Mouse (Mus musculus) spleen, postnatal 10 days (tissue): Measurements from ENCODE around the gene Tdrd9.
"Not testable (repeated sequence)": the region's sequence is repeated elsewhere in the genome, so short reads cannot be mapped to it uniquely, and the experiment has no call there.

ENCODE experiments used
- DNase-seq, 2 experiments: peaks; one replicate each; pipeline ENCODE4 v3.0.0; 2021 to 2022; ENCODE audit warnings: low spot score in 2 of 2

The Tdrd9 gene

GRCm38 (mm10) chr12:112025907-112026645 lies 54.7 kb downstream of the Tdrd9 start:
- DNase-seq, result no peak

DNA sequence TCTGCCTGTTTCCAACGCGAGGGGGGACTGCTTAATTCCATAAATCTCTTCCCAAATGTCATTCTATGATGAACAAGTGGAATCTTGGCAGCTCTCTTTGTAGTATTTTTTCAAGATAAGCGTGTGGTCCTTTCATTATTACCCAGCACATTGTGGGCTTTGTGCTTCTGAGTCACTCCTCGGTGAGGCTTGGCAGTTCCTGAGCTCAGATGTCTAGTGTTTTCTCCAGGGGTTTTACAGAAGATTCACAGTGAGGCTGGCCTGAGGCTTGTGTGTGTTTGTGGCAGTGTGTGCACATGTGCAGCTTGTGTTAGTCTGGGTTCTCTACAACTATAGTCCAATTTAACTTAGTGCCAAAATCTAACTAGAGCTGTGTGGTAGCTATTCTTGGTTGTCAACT lies 56.0 kb downstream of the Tdrd9 start:
- DNase-seq, result no peak

DNA sequence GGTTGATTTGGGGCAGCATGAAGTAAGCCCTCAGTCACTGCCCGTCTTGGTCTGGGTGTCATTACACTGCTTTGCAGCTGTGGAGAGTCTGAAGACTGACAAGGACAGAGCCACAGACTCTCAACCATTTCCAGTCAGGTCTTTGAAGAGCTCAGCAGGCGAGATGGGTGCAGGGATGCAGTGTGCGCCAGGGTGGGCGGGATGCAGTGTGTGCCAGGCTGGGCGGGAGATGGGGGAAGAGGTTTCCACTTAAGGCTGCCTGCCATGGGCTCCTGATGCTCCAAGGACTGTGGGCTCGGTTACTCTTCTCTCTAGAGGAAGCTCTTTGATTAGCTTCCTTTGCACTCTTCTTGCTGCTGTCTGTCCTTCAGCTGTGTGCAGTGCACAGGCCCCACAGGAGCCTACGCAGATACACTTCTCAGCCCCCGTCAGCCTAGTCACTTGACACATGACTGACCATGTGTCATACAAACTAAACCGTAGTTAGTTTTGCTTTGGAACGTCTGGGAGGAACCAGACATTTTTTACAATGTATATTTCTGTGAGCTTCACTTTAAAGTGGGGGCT lies 62.1 kb downstream of the Tdrd9 start:
- DNase-seq, result no peak

DNA sequence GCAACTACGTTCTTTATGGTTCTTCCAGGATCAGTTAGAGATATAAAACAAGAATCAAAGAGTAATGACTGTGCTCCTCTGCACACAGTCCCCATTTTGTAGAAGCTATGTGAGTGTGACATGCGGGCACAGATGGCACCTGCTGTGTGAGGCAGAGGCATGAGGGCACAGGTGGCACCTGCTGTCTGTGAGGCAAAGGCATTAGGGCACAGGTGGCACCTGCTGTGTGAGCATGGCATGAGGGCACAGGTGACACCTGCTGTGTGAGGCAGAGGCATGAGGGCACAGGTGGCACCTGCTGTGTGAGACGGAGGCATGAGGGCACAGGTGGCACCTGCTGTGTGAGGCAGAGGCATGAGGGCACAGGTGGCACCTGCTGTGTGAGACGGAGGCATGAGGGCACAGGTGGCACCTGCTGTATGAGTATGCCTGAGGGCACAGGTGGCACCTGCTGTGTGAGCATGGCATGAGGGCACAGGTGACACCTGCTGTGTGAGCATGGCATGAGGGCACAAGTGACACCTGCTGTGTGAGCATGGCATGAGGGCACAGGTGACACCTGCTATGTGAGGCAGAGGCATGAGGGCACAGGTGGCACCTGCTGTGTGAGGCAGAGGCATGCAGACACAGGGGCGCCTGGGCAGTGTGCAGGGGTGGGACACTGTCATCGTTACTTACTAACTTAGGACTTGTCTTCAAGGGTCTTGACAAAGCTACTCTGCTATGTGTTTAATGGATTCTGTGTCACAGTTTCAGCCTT lies 64.2 kb downstream of the Tdrd9 start:
- DNase-seq, result not testable (repeated sequence)

DNA sequence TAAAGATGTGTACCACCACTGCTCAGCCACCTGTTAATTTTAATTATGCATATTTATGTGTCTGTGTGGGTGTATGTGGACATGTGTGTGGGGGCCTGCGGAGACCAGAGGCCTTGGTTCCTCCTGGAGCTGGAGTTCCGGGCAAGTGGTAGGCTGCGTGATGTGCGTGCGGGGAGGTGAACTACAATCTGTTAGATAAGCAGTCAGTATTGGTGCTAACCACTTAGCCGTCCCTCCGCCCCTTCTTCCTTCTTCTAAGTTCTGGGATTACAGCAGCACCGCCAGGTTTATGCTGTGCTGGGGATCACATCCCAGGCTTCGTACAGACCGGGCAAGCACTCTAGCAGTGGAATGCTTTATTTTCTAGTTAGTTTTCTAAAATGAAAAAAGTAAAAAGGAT lies 67.1 kb downstream of the Tdrd9 start:
- DNase-seq, result no peak

DNA sequence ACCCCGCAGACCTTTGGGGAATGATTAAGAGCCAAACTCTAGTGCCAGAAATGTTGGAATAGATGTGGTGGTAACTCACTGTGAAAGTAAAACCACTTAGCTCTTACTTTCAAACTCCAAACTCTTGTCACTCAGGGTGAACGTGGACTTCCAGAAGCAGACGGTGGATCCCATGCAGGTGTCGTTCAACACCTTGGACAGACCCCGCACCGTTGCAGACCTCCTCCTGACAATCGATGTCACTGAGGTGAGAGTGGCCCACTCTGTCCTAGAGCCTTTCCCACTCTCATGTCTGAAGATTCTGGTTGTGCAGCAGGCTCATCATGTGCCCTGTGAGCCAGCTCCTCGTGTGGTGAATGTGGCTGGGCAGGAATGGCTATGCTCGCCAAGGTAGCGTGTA lies 67.8 kb downstream of the Tdrd9 start:
- DNase-seq, result no peak

DNA sequence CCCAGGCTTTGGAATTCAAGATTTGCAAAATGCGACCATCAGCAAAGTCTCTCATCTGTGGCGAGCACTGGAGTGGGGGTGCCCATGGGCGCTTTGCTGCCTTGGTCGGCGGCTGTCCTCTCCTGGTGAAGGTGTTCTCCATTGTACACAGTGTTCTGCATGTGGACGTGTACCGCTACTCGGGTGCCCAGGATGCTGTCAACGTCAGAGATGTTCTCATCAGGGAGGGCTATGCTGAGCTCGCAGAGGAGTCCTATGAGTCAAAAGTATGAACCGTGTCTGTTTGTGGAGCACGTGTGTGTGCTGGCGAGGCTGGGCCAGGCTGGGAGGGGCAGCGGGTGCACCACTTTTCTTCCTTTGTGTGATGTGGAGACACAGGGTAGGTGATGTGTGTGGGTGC lies 71.3 kb downstream of the Tdrd9 start:
- no peak for DNase-seq

DNA sequence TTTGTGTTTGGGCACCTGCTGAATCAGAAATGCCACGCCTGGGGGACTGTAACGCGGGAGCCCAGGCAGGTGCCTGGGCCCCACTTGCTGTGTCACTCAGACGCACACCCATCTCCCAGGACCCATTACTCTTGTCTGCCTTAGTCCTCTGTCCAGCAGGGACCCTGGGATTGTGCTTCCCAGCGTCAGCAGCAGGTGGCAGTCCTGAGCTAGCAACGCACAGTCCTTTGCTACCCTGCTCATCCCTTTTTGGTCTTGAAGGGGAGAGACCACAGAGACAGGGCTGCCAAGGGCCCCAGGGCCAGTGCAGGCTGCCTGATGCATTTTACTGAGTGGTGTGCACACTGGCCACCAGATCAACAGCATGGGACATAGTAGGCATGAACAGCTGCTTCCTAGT lies 106.3 kb downstream of the Tdrd9 start:
- DNase-seq, result peak; percentile 43 to 74

DNA sequence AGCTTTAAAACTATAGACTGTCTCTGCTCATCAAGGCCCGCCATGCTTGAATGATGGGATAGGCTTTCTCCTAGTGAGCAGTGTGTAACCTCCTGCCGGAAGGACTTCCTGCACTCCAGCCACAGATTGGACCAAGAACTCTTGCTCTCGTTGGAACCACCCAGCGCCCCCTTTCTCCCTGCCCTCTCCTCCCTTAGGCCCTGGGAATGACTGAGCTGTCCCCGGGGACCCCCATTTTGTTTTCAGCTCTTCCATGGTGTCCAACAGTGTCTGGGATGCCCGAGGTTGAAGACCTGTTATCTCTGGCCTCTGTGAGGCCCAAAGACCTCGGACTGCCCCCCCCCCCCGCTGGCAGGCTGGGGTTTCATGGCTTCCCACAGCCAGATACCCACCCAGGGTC lies 108.6 kb downstream of the Tdrd9 start:
- no peak for DNase-seq

GRCm38 (mm10) chr12:112080911-112081310 lies 109.6 kb downstream of the Tdrd9 start:
- DNase-seq, result no peak

DNA sequence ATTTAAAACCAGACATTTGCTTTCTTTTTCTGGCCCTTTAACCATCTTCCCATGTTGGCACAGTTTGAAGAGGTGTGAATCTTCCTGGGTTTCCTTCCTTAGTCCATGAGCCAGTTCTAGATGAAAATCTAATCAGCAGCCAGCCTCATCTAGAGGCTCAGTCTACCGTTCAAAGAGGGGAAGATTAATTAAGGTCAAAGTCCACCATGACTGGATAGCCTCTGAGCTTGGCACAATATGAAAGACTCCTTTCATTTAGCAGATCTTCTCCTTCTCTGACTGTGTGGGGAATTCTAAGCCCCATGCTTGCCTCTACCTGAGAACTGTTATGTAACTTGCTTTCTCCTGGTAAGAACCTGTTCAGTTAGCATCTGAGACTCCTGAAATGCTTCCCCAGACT lies 110.9 kb downstream of the Tdrd9 start:
- no peak for DNase-seq

DNA sequence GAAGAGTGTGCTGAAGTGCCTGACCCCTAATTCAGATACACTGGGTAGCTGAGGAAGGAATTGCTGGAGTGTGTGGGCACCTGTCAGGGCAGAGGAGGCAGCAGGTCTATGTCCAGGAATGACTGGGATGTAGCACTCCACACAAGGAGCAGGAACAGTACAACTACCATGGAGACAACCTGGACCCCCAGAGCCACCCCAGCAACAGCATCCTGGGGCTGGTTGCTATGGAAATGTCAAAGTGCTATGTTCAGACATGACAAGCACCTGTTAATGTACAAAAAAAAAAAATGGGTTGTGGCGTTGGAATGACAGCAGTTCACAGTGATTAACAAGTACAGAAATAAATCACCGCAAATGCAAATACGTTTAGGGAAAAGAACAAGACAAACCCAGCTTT lies 114.9 kb downstream of the Tdrd9 start:
- no peak for DNase-seq

DNA sequence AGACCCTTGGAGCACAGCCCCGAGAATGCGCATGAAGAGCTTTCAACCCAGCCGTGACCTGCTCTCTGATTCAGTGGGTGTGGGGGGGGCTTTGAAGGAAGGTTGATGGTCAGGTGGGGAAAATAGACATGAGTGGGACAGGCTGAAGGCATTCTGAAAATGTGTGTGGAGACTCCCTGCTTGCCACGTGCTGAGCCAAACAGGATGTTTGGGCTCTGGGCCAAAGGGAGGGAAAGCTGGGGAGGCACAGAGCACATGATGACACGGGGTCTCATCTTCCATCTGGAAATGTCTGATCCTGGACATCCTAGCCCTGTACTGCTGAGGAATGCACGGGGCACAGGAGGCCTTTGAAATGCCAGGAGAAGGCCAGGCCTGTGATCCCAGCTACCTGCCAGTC lies 115.4 kb downstream of the Tdrd9 start:
- DNase-seq, result no peak

DNA sequence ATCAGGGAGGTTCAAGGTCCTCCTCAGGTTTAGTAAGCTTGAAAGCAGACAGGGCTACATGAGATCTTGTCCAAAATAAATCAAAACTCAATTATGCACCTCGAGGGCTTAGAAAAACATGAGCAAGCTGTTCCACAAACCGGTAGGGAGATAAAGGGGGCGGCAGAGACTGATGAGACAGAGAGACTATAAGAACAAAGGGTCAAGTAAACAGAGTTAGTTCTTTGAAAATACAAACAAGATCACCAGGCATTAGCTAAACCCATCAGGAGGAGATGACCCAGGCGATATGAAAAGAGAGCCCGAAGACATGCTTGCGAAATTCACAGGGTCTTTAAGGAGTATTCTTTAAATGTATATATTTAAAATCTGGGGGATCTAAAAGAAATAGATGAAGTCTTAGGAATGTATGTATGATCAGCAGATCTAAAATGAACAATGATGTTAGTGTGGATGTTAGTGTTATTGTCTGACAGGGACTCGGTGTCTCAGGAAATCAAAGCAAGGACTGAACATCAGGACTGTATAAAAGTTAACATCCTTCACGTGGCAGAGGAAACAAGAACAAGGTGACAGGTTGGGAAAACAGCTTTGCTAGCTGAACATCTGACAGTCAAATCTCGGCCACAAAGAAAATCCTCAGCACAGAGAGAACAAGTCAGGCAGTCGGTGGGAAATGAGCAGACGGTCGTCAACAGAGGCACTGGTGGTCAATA lies 117.4 kb downstream of the Tdrd9 start:
- no peak for DNase-seq

DNA sequence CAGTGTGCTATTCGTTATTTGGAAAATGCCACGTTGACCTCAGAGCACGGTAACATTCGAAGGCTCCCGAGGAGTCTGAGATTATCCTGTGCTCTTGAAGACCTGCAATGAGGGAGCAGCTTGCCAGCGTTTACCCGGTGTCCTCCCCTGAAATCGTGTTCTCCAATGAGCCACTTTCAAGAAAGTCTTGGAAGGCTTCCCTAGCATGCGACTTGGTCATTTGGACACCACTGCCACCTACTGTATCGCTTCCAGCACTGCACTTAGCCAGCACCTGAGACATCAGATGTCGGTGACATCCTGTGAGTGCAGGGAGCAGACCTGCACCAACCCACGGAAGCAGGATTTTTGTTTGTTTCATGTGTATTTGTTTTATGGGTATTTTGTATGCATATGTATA lies 119.7 kb downstream of the Tdrd9 start:
- peak in 1 of 2 experiments; percentile 52 for DNase-seq

DNA sequence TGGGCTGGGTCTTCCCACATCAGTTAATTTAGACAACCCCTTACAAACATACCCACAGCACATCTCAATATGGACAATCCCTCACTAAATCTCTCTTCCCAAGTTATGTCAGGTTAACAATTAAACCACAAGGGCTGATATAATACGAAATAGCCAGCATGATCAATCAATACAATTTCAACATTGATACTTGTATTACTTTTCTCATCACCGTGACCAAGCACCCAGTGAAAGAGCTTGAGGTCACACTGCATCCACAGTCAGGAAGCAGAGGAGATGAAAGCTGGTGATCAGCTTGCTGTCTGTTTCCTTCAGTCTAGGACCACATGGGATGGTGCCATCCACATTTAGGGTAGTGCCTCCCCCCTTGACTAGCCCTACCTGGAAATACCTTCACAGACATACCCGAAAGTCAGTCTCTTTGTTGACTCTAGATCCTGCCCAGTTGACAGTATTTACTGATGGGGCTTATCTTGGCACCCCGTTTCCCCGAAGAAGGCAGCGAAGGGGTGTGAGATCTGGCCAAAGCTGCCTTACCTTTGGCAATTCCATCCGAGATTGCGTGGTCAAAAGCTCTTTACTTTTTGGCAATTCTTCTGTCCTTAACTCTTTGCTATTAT lies 123.0 kb downstream of the Tdrd9 start:
- no peak for DNase-seq

DNA sequence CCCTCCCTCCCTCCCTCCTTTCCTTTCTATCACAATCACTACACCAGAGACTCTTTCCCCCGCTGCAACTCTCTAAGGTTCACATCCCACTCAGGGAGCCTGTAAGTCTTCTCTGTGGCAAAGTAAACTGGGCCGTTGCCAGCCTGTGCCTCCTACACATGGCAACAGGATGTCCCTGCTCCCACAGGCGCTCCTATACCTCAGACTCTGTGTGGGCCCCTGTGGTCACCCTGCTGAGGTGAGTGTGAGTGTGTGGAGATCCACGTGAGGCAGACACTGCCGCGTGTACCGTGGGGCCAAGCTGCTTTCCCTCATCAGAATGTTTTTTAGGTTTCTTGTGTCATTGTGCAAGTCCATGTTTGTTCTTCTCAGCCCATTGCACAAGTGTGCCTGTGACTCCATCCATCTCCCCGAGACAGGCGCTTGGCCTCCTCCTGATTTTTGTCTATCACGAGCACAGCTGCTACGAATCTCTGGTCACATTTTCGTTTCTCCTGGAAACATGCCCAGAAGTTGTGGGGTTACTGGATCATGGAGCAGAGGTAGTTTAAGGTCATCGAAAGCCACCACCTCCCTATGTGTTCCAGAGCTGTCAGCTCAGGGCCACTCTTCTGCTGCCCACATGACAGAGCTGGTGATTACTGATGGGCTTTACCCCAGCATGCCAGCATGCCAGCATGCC lies 124.8 kb downstream of the Tdrd9 start:
- DNase-seq, result no peak

DNA sequence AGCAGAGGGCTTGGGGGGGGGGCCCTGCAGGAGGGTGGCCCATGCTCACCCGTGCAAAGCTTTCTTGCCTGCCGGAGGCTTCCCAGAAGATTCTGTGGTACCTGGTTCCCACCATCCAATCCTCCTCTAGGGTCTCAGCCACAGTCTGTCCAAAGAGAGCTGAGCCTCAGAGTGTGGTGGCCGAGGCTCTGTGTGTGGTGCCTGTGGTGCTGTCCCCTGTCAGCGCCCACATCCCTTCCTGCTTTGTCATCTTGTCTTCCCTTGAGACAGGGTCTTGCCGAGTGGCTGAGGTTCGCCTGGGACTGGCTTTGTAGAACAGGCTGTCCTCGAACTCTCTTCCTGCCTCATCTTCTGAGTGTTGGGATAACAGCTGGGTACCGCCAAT lies 125.4 kb downstream of the Tdrd9 start:
- DNase-seq, result no peak

GRCm38 (mm10) chr12:112100106-112100505 lies 128.7 kb downstream of the Tdrd9 start:
- no peak for DNase-seq

GRCm38 (mm10) chr12:112101045-112101444 lies 129.7 kb downstream of the Tdrd9 start:
- DNase-seq, result no peak

DNA sequence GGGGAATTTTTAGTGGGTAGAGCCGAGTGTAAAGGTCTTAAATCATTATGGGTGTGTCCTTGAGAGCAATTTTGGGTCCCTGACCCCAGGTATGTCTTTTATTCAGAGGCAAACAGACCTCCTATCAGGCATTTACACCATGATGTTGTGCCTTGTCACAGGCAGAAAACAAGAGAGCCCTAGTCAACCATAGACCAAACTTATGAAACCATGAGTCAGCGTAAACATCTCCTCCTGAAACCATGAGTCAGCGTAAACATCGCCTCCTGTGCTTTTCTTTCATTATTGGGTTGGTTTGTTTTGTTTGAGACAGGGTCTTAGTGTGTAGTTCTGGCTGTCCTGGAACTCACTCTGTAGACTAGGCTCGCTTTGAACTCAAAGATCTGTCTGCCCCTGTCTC lies 131.8 kb downstream of the Tdrd9 start:
- no peak for DNase-seq
